Mouse (Mus musculus) liver, embryonic 12.5 days (tissue): ENCODE measurements at regions not wholly inside any gene's neighbourhood (a gene's known extent, or its start where the extent isn't known, plus 50 kb on each side); places are given as distances from the start of the nearest gene placed in this dataset.

ENCODE experiments used
- ATAC-seq: fragments of 200-750 bp; cut with Nextera tagmentation; 2 replicates; pipeline ENCODE4 v1.8.0; 2017; ENCODE audit warnings: moderate number of reproducible peaks, mild to moderate bottlenecking, moderate library complexity
- H3K27ac ChIP-seq: fragments of 300-500 bp; sonication (generic); 2 replicates; pipeline ENCODE4 v1.5.1; 2016; ENCODE audit warnings: mild to moderate bottlenecking
- H3K27me3 ChIP-seq: fragments of 300-500 bp; sonication (generic); replicated peaks from 2 replicates; pipeline ENCODE4 v1.6.1; 2016; ENCODE audit warnings: mild to moderate bottlenecking, moderate library complexity
- H3K36me3 ChIP-seq: fragments of 300-500 bp; sonication (generic); 2 replicates; pipeline ENCODE4 v1.6.1; 2016; ENCODE audit warnings: mild to moderate bottlenecking, moderate library complexity
- H3K4me1 ChIP-seq: fragments of 300-500 bp; sonication (generic); 2 replicates; pipeline ENCODE4 v1.6.1; 2016
- H3K4me2 ChIP-seq: fragments of 300-500 bp; sonication (generic); 2 replicates; pipeline ENCODE4 v1.6.1; 2016; ENCODE audit warnings: mild to moderate bottlenecking, moderate library complexity
- H3K4me3 ChIP-seq: fragments of 300-500 bp; sonication (generic); 2 replicates; pipeline ENCODE4 v1.5.1; 2016; ENCODE audit warnings: mild to moderate bottlenecking, moderate library complexity
- H3K9ac ChIP-seq: fragments of 300-500 bp; sonication (generic); 2 replicates; pipeline ENCODE4 v1.6.1; 2016; ENCODE audit warnings: mild to moderate bottlenecking, moderate library complexity
- H3K9me3 ChIP-seq: fragments of 300-500 bp; sonication (generic); replicated peaks from 2 replicates; pipeline ENCODE4 v1.6.1; 2016; ENCODE audit warnings: mild to moderate bottlenecking, moderate library complexity
- WGBS: fragments of 180-500 bp; shearing (Covaris S2); methylation state at CpG from one replicate; pipeline ENCODE4 v1.1.7; 2016; ENCODE audit not compliant: insufficient replicate concordance; 5-methylcytosine and 5-hydroxymethylcytosine counted together

DNA sequence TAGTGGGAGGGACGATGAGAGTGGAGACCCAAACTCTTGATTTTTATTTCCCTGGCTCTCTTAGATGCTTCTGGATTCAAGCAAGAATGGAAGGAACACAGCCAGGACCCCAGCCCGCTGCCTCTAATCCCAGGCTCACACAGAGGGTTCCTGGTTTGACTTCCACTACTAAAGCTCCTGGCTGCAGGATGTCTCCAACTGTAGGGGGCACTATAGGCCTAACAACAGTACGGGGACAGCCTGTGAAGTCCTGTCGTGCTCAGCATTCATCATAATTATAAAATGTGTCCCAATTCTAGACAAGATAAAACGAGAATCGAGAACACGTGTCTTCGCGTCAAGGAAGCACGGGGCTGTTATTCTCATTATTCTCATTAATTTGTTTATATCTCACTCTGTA, 254.3 kb upstream of the Kcnab2 start:
- Histone ChIP-seq H3K4me2 (no peak overlapping the region), H3K9me3 (peaks cover 17% of the 10 kb centered on the region; the same call in 1 of the 2 replicates), H3K36me3 (no peaks in the 10 kb centered on the region), H3K4me1 (no peaks in the 10 kb centered on the region), H3K9ac (no peak overlapping the region), H3K4me3 (no peak overlapping the region), H3K27ac (no peak overlapping the region), H3K27me3 (no peaks in the 10 kb centered on the region)
- ATAC-seq, result no peak
- 64% methylated on average over 10 of the region's 10 CpGs for WGBS

DNA sequence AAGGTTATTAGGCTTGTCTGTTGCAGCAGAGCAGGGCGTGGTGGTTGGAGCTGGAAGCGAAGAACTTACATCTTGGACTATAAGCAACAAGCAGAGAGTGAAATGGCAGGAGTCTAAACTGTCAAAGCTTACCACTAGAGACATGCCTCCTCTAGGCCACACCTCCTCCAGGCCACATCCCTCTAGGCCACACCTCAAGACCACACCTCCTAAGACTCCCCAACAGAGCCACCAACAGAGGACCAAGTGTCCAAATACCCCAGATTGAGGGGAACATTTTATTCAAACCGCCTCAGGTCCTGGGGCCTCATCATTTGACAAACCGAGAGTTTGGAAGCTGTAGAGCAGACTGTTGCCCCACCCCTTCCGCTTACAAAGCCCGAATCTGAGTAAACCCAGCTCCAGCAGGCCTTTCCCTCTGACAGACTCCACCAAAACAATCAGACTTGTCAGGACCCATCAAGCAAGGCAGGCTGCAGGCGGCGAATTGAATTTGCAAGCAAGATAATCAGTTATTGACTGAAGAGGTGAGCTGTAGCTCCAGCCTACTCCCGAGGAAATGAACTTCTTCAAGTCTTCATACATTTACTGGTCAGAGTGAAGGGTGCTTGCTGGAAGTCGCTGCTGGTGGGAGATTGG, 253.5 kb upstream of the Kcnab2 start:
- Histone ChIP-seq H3K4me1 (no peaks in the 10 kb centered on the region), H3K27me3 (no peaks in the 10 kb centered on the region), H3K4me3 (no peak overlapping the region), H3K27ac (no peak overlapping the region), H3K4me2 (no peak overlapping the region), H3K36me3 (no peaks in the 10 kb centered on the region), H3K9me3 (peaks cover 17% of the 10 kb centered on the region; the same call in 1 of the 2 replicates), H3K9ac (no peak overlapping the region)
- no peak for ATAC-seq
- WGBS, result 49% methylated on average over 10 of the region's 10 CpGs

DNA sequence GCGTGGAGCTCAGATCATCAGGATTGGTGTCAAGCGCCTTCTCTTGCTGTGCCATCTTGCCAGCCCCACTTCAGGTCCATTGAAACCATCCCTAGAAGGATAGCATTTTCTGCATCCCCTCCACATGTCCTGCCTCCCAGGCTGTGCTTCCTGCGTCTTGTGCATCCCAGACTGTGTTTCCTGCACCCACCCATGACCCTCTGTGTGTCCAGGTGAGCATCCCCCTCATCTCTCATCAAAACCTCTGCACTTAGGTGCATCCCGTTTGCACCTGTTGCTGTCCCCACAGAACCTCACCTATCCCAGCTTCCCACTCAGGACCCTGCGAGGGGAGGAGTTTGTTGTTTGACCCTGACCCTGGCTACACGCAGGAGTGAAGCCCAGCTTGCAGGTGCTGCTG, 251.8 kb upstream of the Kcnab2 start:
- H3K36me3 ChIP-seq, result no peaks in the 10 kb centered on the region
- H3K27me3 ChIP-seq, result no peaks in the 10 kb centered on the region
- no peak overlapping the region for H3K9ac ChIP-seq
- WGBS, result 65% methylated on average over 6 of the region's 6 CpGs
- H3K9me3 ChIP-seq, result peaks cover 12% of the 10 kb centered on the region; the same call in 1 of the 2 replicates
- H3K4me1 ChIP-seq, result no peaks in the 10 kb centered on the region
- no peak overlapping the region for H3K27ac ChIP-seq
- H3K4me2 ChIP-seq, result no peak overlapping the region
- no peak overlapping the region for H3K4me3 ChIP-seq
- no peak for ATAC-seq

DNA sequence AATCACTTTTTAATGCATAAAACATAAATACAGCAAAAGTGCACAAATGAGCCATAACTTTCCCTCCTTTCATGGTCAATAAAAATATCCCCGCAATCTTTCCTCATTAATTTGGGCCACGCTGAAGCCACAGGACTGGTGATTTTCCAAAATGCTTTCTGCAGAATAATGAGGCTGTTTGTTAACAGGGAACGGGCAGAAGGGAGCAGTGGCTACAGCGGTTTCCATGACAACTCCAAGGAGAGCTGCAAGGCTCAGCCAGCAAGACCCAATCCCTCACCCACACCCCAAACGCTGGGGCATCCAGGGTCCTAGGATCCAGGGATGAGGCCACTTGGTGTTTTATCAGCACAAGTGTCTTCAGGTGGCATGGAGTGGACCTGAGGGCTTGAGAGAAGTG, 248.2 kb upstream of the Kcnab2 start:
- Histone ChIP-seq H3K4me2 (no peak overlapping the region), H3K27ac (no peak overlapping the region), H3K27me3 (no peaks in the 10 kb centered on the region), H3K36me3 (no peaks in the 10 kb centered on the region), H3K4me1 (no peaks in the 10 kb centered on the region), H3K9ac (no peak overlapping the region), H3K9me3 (no peaks in the 10 kb centered on the region; the same call in 1 of the 2 replicates), H3K4me3 (no peak overlapping the region)
- no peak for ATAC-seq
- WGBS, result 63% methylated on average over 5 of the region's 5 CpGs

DNA sequence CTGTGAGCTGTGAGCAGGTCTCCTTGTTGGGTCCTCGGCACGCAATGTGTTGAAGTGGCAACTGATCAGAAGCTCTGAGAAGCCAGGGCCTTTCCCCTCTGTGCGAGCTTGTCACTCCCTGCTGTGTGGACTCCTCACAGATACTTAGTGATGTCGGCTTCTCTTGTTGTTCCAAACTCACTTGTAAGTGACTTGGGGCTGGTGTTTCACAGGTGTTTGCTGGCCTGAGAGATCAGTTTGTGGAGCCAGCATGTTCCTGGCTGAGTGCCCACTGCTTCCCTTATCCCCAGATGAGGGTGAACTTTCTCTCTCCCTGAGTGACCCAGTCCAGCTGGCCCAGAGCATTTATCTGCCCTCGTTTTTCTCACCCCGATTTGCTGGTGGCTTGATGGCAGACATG, 247.8 kb upstream of the Kcnab2 start:
- ATAC-seq, result no peak
- H3K27me3 ChIP-seq, result no peaks in the 10 kb centered on the region

DNA sequence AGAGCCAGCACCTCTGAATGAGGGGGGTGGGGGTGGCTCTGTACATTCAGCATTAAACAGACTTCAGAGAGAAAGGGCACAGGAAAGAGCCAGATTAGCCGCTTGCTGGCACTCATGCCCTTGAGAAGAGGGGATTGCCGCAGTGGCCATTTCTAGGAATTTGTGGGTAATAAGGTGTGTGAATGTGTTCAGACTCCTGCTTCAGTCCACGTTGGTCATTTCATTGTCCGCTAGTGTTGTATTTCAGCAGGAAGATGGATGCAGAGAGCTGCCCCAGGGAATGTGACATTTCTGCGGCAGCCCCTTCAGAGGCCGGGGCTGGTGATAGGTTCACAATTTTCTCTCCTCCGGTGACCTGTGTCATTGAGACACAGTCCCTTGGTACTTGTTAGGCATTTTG, 247.1 kb upstream of the Kcnab2 start:
- H3K4me2 ChIP-seq, result no peak overlapping the region
- H3K27ac ChIP-seq, result no peak overlapping the region
- H3K36me3 ChIP-seq, result no peaks in the 10 kb centered on the region
- WGBS, result 66% methylated on average over 7 of the region's 7 CpGs
- no peaks in the 10 kb centered on the region; the same call in 1 of the 2 replicates for H3K9me3 ChIP-seq
- H3K4me3 ChIP-seq, result no peak overlapping the region
- no peaks in the 10 kb centered on the region for H3K27me3 ChIP-seq
- ATAC-seq, result no peak
- H3K9ac ChIP-seq, result no peak overlapping the region
- H3K4me1 ChIP-seq, result no peaks in the 10 kb centered on the region

More for the DNA sequence above, 247.8 kb upstream of the Kcnab2 start:
- Histone ChIP-seq H3K4me3 (no peak overlapping the region), H3K4me2 (no peak overlapping the region), H3K4me1 (no peaks in the 10 kb centered on the region), H3K27ac (no peak overlapping the region), H3K36me3 (no peaks in the 10 kb centered on the region), H3K9me3 (no peaks in the 10 kb centered on the region; the same call in 1 of the 2 replicates), H3K9ac (no peak overlapping the region)
- 45% methylated on average over 6 of the region's 6 CpGs for WGBS

DNA sequence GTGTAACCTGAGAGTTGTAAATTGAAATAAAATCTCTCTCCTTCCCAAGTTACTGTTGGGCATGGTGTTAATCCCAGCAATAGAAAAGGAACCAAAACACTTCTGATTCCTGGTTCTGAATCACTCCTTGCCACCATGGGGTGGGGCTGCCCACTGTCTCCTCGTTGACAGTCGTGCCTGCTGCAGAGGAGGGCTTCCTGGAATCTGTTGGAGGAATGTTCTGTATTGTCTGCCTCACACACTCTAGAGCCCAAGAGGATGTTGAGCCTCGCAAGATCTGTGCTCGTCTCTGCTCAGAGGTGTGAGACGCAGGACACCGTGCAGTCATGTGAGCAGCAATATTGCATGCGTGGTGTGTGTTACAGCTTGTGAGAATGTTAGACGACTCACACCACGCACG, 246.4 kb upstream of the Kcnab2 start:
- Histone ChIP-seq H3K4me3 (no peak overlapping the region), H3K27me3 (no peaks in the 10 kb centered on the region), H3K4me2 (no peak overlapping the region), H3K9ac (no peak overlapping the region), H3K27ac (no peak overlapping the region), H3K9me3 (peaks cover 5% of the 10 kb centered on the region), H3K4me1 (no peaks in the 10 kb centered on the region), H3K36me3 (no peaks in the 10 kb centered on the region)
- 67% methylated on average over 10 of the region's 10 CpGs for WGBS
- no peak for ATAC-seq

DNA sequence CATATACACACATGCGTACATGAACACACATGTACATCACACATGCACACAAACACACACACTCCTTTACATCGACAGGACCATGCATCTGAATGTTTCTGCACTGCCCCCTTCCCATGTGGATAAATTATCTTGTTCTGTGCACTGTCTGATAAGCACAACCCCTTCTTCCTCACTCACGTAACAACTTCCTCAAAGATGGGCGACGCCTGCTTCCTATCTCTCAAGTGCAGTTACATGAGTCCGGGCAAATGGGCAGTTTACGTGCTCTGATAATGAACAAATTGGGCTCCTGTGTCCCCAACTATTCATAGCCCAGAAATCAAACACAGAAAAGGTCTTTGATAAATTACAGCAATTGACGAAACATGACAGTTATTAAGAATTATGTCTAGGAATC, 242.9 kb upstream of the Kcnab2 start:
- WGBS, result 30% methylated on average over 8 of the region's 8 CpGs
- Histone ChIP-seq H3K27me3 (no peaks in the 10 kb centered on the region), H3K4me2 (no peak overlapping the region), H3K9me3 (peaks cover 13% of the 10 kb centered on the region), H3K4me3 (no peak overlapping the region), H3K4me1 (no peaks in the 10 kb centered on the region), H3K9ac (no peak overlapping the region), H3K36me3 (no peaks in the 10 kb centered on the region), H3K27ac (no peak overlapping the region)
- no peak for ATAC-seq

DNA sequence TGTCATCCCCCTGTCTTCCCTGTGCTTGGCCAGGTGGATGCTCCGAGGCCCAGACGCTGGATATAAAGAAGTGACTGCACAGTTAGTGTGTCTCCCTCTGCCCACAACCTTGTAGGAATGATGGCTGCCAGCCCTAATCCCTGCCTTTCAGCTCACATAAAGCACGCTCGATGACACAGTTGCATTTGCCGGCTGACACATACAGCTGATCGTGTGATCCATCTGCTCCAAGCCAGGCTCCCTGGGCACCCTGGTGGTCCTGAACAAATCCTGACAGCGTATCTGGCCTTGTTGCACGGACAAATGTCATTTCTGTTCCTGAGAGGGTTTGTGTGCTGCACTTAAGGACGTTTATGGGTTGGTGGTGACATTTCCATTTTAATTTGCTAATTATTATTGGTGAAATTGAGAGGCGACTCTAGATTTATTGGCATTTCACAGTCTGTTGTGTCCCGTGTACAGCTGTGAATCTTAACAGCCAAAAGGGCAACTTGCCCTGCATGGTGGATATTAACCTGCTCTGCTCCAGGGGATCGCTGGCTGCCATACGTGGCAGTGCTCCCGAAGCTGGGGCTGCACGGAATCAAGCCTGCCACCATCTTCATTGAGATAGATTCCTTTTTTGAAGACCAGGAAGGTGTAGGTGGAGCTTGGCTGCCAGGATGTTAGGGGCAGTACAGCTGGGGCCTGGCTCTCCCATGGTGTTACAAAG, 241.9 kb upstream of the Kcnab2 start:
- Histone ChIP-seq H3K9ac (no peak overlapping the region), H3K4me3 (no peak overlapping the region), H3K27ac (no peak overlapping the region), H3K36me3 (no peaks in the 10 kb centered on the region), H3K9me3 (peaks cover 22% of the 10 kb centered on the region), H3K4me1 (no peaks in the 10 kb centered on the region), H3K4me2 (no peak overlapping the region), H3K27me3 (no peaks in the 10 kb centered on the region)
- no peak for ATAC-seq
- WGBS, result 77% methylated on average over 15 of the region's 15 CpGs

DNA sequence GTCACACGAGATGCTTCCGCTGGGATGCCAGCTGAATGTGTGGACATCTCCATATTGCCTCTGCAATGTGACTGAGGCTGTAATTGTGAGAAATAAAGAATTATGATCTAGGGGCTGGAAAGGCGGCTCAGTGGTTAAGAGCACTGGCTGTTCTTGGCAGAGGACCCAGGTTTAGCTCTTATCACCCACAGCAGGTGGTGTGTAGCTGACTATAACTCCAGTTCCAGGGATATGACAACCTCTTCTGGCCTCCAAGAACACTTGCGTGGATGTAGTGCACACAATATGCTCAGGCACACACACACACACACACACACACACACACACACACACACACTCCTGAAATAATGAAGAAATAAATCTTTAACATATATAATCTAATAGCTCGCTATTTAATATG, 232.7 kb upstream of the Kcnab2 start:
- H3K4me1 ChIP-seq, result no peaks in the 10 kb centered on the region
- no peak overlapping the region for H3K4me2 ChIP-seq
- H3K4me3 ChIP-seq, result no peak overlapping the region
- 62% methylated on average over 5 of the region's 5 CpGs for WGBS
- H3K9me3 ChIP-seq, result peaks cover 8% of the 10 kb centered on the region; the same call in 1 of the 2 replicates
- no peaks in the 10 kb centered on the region for H3K36me3 ChIP-seq
- no peak overlapping the region for H3K9ac ChIP-seq
- H3K27me3 ChIP-seq, result no peaks in the 10 kb centered on the region
- no peak for ATAC-seq
- H3K27ac ChIP-seq, result no peak overlapping the region

DNA sequence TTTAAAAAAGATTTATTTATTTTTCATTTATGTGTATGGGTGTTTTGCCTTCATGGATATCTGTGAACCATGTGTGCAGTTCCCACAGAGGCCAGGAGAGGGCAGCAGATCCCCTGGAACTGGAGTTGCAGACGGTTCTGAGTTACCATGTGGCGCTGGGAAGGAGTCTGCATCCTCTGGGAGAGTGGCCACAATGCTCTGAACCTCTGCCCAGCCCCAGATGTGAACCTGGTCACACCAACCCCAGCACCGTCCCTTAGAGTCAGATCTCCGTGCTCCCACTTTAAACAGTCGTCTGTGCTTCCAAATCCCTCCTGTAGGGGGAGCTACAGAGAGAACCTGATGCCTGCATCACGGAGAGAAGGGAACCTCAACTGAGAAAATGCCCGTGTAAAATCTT, 222.5 kb upstream of the Kcnab2 start:
- no peaks in the 10 kb centered on the region for H3K27me3 ChIP-seq
- ATAC-seq, result no peak
- H3K9ac ChIP-seq, result no peak overlapping the region

DNA sequence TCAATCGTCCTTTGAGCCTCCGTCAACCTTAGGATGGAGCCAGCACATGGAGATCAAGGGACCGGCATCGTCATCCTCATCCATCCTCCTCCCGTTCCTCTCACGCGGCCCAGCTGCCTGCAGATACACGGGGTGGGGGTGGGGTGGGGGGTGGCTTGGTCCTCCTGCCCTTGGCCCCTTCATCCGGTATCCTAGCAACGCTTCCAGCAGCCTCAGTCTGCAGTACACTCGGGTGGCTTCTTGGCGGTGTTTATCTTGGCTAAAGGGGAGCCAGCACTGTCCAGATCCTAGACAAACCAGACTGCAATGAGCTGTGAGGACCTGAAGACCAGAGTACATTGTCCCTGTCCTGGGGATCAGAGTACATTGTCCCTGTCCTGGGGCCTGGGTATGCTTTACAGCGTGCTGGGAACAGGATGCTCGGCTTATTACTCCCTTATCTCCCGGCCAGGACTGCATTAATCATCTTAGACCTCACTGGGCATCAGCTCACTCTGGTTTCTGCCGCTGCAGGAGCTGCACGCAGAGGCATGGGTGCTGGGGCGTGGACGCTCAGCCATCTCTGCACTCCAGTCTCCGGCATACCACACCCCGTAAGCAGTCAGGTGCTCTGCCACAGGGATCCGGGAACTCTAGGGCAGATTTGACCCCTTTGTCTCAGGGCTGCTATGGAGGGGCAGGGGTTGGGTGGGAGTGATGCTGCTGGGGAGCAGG, 219.7 kb upstream of the Kcnab2 start:
- H3K4me2 ChIP-seq, result no peak overlapping the region
- no peaks in the 10 kb centered on the region for H3K27me3 ChIP-seq
- no peaks in the 10 kb centered on the region for H3K36me3 ChIP-seq
- peaks cover 12% of the 10 kb centered on the region for H3K9me3 ChIP-seq
- no peak overlapping the region for H3K9ac ChIP-seq
- H3K4me3 ChIP-seq, result no peak overlapping the region
- no peaks in the 10 kb centered on the region for H3K4me1 ChIP-seq
- 52% methylated on average over 22 of the region's 22 CpGs for WGBS
- no peak for ATAC-seq
- no peak overlapping the region for H3K27ac ChIP-seq

More for the DNA sequence above, 222.5 kb upstream of the Kcnab2 start:
- peaks cover 12% of the 10 kb centered on the region for H3K9me3 ChIP-seq
- H3K4me1 ChIP-seq, result no peaks in the 10 kb centered on the region
- no peak overlapping the region for H3K27ac ChIP-seq
- WGBS, result 53% methylated on average over 7 of the region's 7 CpGs
- no peak overlapping the region for H3K4me2 ChIP-seq
- no peaks in the 10 kb centered on the region for H3K36me3 ChIP-seq
- H3K4me3 ChIP-seq, result no peak overlapping the region
